Mouse (Mus musculus): ENCODE measurements around the gene Ddah1. TPM values are rescaled to one million over a fixed set of nuclear protein-coding genes. Genes with fewer than 3 reads are reported as not detected.

Gene Ddah1
- polyA plus RNA-seq, 1 experiment = 0.55 TPM

DNA sequence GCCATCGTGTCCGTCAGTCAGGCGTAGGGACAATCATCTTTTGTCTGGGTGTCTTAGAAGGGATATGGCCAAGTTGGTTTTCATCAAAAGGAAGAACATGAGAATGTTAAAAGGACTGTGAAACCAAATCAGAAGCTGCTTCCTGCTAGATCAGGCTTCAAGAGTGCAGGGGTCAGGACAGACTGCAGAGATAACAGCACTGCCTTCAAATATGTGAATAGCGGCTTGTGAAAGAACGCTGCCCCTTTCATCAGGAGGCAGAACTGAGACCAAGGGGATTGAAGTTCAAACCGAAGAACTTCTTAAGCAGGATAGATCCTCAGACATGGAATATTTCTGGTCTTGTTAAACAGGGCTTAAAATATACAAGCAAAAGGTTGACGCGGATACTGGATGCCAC lies 2.0 kb upstream of the Ddah1 start:
- whole genome bisulfite sequencing = 89% methylated on average over 8 of the region's 8 CpGs
- H3K27ac ChIP-seq (ENCODE audit: insufficient read depth, low read length) = no peak overlapping the region
- DNase-seq (ENCODE audit: low read depth in 1 of 2, low spot score in 2 of 2) = no peak

GRCm38 (mm10) chr3:145757177-145757576 lies 1.3 kb upstream of the Ddah1 start:
- WGBS = 63% methylated on average over 8 of the region's 8 CpGs
- Histone ChIP-seq H3K36me3 (ENCODE audit: control insufficient read depth, insufficient read depth, low read length) (no peaks in the 10 kb centered on the region), H3K4me3 (ENCODE audit: extremely low read depth, insufficient read depth, insufficient read length) (no peak overlapping the region), H3K27me3 (ENCODE audit: control insufficient read depth, insufficient read depth, low read length) (0 out of 2 replicates have a peak, but pooled peaks cover 5% of the 10 kb centered on the region), H3K4me1 (ENCODE audit: control insufficient read depth, insufficient read depth, insufficient read length) (no peaks in the 10 kb centered on the region; the same call in 1 of the 2 replicates), H3K27ac (ENCODE audit: insufficient read depth, low read length) (no peak overlapping the region)
- TF ChIP-seq CTCF (IDR thresholded peaks at IDR 0.05; ENCODE audit: extremely low read depth, insufficient read depth, insufficient read length, insufficient replicate concordance) (no peak), POLR2A (IDR thresholded peaks at IDR 0.05; ENCODE audit: low read depth, low read length) (no peak)
- DNase-seq (ENCODE audit: low read depth in 1 of 2, low spot score in 2 of 2) = no peak

More for the DNA sequence above, 2.0 kb upstream of the Ddah1 start:
- Histone ChIP-seq H3K27me3 (ENCODE audit: control insufficient read depth, insufficient read depth, low read length) (0 out of 2 replicates have a peak, but pooled peaks cover 5% of the 10 kb centered on the region), H3K4me3 (ENCODE audit: extremely low read depth, insufficient read depth, insufficient read length) (no peak overlapping the region), H3K36me3 (ENCODE audit: control insufficient read depth, insufficient read depth, low read length) (no peaks in the 10 kb centered on the region), H3K4me1 (ENCODE audit: control insufficient read depth, insufficient read depth, insufficient read length) (no peaks in the 10 kb centered on the region; the same call in 1 of the 2 replicates)
- TF ChIP-seq CTCF (IDR thresholded peaks at IDR 0.05; ENCODE audit: extremely low read depth, insufficient read depth, insufficient read length, insufficient replicate concordance) (no peak), POLR2A (IDR thresholded peaks at IDR 0.05; ENCODE audit: low read depth, low read length) (no peak)

GRCm38 (mm10) chr3:145757844-145758243 lies 631 bp upstream of the Ddah1 start:
- no peak overlapping the region for H3K4me3 ChIP-seq (ENCODE audit: extremely low read depth, insufficient read depth, insufficient read length)
- no peaks in the 10 kb centered on the region; the same call in 1 of the 2 replicates for H3K4me1 ChIP-seq (ENCODE audit: control insufficient read depth, insufficient read depth, insufficient read length)
- no peak overlapping the region for H3K27ac ChIP-seq (ENCODE audit: insufficient read depth, low read length)
- TF ChIP-seq POLR2A (IDR thresholded peaks at IDR 0.05; ENCODE audit: low read depth, low read length) (no peak), CTCF (IDR thresholded peaks at IDR 0.05; ENCODE audit: extremely low read depth, insufficient read depth, insufficient read length, insufficient replicate concordance) (no peak)
- no peak for DNase-seq (ENCODE audit: low read depth in 1 of 2, low spot score in 2 of 2)
- 36% methylated on average over 4 of the region's 4 CpGs for WGBS
- H3K36me3 ChIP-seq (ENCODE audit: control insufficient read depth, insufficient read depth, low read length) = no peaks in the 10 kb centered on the region
- H3K27me3 ChIP-seq (ENCODE audit: control insufficient read depth, insufficient read depth, low read length) = 0 out of 2 replicates have a peak, but pooled peaks cover 5% of the 10 kb centered on the region

GRCm38 (mm10) chr3:145759379-145760209 lies 1.1 kb downstream of the Ddah1 start:
- WGBS = 31% methylated on average over 14 of the region's 14 CpGs
- H3K36me3 ChIP-seq (ENCODE audit: control insufficient read depth, insufficient read depth, low read length) = no peaks in the 10 kb centered on the region
- TF ChIP-seq POLR2A (IDR thresholded peaks at IDR 0.05; ENCODE audit: low read depth, low read length) = no peak
- no peaks in the 10 kb centered on the region; the same call in 1 of the 2 replicates for H3K4me1 ChIP-seq (ENCODE audit: control insufficient read depth, insufficient read depth, insufficient read length)
- 0 out of 2 replicates have a peak, but pooled peaks cover 5% of the 10 kb centered on the region for H3K27me3 ChIP-seq (ENCODE audit: control insufficient read depth, insufficient read depth, low read length)
- H3K27ac ChIP-seq (ENCODE audit: insufficient read depth, low read length) = no peak overlapping the region
- H3K4me3 ChIP-seq (ENCODE audit: extremely low read depth, insufficient read depth, insufficient read length) = no peak overlapping the region
- DNase-seq (ENCODE audit: low read depth in 1 of 2, low spot score in 2 of 2) = no peak

DNA sequence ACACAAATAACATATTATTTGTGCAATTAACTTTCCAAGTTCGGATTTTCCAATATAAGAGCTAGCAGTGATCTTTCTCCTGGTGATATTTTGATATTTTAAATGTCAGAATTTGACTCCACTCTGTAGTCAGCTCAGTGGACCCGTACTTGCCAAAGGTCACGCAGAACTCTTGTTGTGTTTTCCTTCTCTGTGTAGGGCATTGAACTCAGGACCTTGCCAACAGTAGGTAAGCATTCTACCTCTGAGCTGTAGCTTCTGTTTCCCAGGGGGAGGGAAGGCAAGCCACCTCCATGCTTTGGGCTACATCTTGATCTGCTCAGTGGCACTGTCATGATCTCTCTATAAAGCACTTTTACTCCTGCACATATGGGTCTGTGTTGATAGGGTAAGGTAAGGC lies 2.1 kb downstream of the Ddah1 start:
- no peak for DNase-seq (ENCODE audit: low read depth in 1 of 2, low spot score in 2 of 2)
- Histone ChIP-seq H3K36me3 (ENCODE audit: control insufficient read depth, insufficient read depth, low read length) (no peaks in the 10 kb centered on the region), H3K27me3 (ENCODE audit: control insufficient read depth, insufficient read depth, low read length) (0 out of 2 replicates have a peak, but pooled peaks cover 5% of the 10 kb centered on the region), H3K4me1 (ENCODE audit: control insufficient read depth, insufficient read depth, insufficient read length) (no peaks in the 10 kb centered on the region; the same call in 1 of the 2 replicates), H3K4me3 (ENCODE audit: extremely low read depth, insufficient read depth, insufficient read length) (no peak overlapping the region), H3K27ac (ENCODE audit: insufficient read depth, low read length) (no peak overlapping the region)
- no peak for TF ChIP-seq CTCF (IDR thresholded peaks at IDR 0.05; ENCODE audit: extremely low read depth, insufficient read depth, insufficient read length, insufficient replicate concordance)
- no peak for TF ChIP-seq POLR2A (IDR thresholded peaks at IDR 0.05; ENCODE audit: low read depth, low read length)
- WGBS = 79% methylated on average over 3 of the region's 3 CpGs

- no peaks in the 10 kb centered on the region; the same call in 1 of the 2 replicates for H3K4me1 ChIP-seq (ENCODE audit: control insufficient read depth, insufficient read depth, insufficient read length)
- H3K36me3 ChIP-seq (ENCODE audit: control insufficient read depth, insufficient read depth, low read length) = no peaks in the 10 kb centered on the region
- H3K4me3 ChIP-seq (ENCODE audit: extremely low read depth, insufficient read depth, insufficient read length) = no peak overlapping the region
- no peak for TF ChIP-seq CTCF (IDR thresholded peaks at IDR 0.05; ENCODE audit: extremely low read depth, insufficient read depth, insufficient read length, insufficient replicate concordance)
- TF ChIP-seq POLR2A (IDR thresholded peaks at IDR 0.05; ENCODE audit: low read depth, low read length) = no peak
- no peak overlapping the region for H3K27ac ChIP-seq (ENCODE audit: insufficient read depth, low read length)
- no peak for DNase-seq (ENCODE audit: low read depth in 1 of 2, low spot score in 2 of 2)
- 83% methylated on average over 3 of the region's 3 CpGs for WGBS
- 0 out of 2 replicates have a peak, but pooled peaks cover 5% of the 10 kb centered on the region for H3K27me3 ChIP-seq (ENCODE audit: control insufficient read depth, insufficient read depth, low read length)
Observed at GRCm38 (mm10) chr3:145761501-145762170, 3.2 kb downstream of the Ddah1 start.

All from spleen, adult 2 months (tissue).